Mouse (Mus musculus): Measurements from ENCODE around the gene Peli3. TPM values are rescaled to one million over a fixed set of nuclear protein-coding genes. Genes with fewer than 3 reads are reported as not detected.
"Not testable (repeated sequence)": the region's sequence is repeated elsewhere in the genome, so short reads cannot be mapped to it uniquely, and the experiment has no call there.

The Peli3 gene
- polyA plus RNA-seq, 1 experiment from 2014 or later = 1.8 TPM

- Histone ChIP-seq H3K27ac (ENCODE audit: low read length) (peak within 1 kb of the TSS; percentile 68), H3K4me2 (ENCODE audit: low read depth, low read length) (peak within 1 kb of the TSS; percentile 75), H3K9me3 (replicated peaks; ENCODE audit: control insufficient read depth, low read length) (no peaks in the 10 kb centered on the region), H3K27me3 (ENCODE audit: control insufficient read depth, insufficient read depth, low read length) (no peaks in the 10 kb centered on the region), H3K36me3 (ENCODE audit: control insufficient read depth, insufficient read depth, low read length) (peaks cover 15% of the 10 kb centered on the region; the same call in 1 of the 2 replicates), H3K4me3 (replicated peaks; ENCODE audit: low read length) (peak within 1 kb of the TSS; percentile 68), H3K4me1 (ENCODE audit: control insufficient read depth, insufficient read depth, low read length) (peaks cover 4% of the 10 kb centered on the region), H3K9ac (ENCODE audit: low read length) (peak within 1 kb of the TSS; percentile 82)
- WGBS = under 1% methylated on average over 34 of the region's 34 CpGs
- ATAC-seq (ENCODE audit: insufficient read depth, low FRiP score) = peak; percentile 96
Observed at GRCm38 (mm10) chr19:4961928-4962601, 19.1 kb upstream of the Peli3 start, which contains the start of gene Mrpl11. Mrpl11 (plus strand) TSS chr19:4962147.

- H3K9me3 ChIP-seq (replicated peaks; ENCODE audit: control insufficient read depth, low read length); H3K36me3 ChIP-seq (ENCODE audit: control insufficient read depth, insufficient read depth, low read length); H3K4me2 ChIP-seq (ENCODE audit: low read depth, low read length); H3K27ac ChIP-seq (ENCODE audit: low read length); H3K27me3 ChIP-seq (ENCODE audit: control insufficient read depth, insufficient read depth, low read length); H3K9ac ChIP-seq (ENCODE audit: low read length); ATAC-seq (ENCODE audit: insufficient read depth, low FRiP score); H3K4me1 ChIP-seq (ENCODE audit: control insufficient read depth, insufficient read depth, low read length); H3K4me3 ChIP-seq (replicated peaks; ENCODE audit: low read length): not testable (repeated sequence)
- WGBS = 77% methylated on average over 9 of the region's 9 CpGs
Observed at GRCm38 (mm10) chr19:4948641-4949040, 5.7 kb upstream of the Peli3 start.

- no peak for ATAC-seq (ENCODE audit: insufficient read depth, low FRiP score)
- H3K9ac ChIP-seq (ENCODE audit: low read length) = no peak overlapping the region
- 0 out of 2 replicates have a peak, but pooled peaks cover 2% of the 10 kb centered on the region for H3K4me1 ChIP-seq (ENCODE audit: control insufficient read depth, insufficient read depth, low read length)
- H3K36me3 ChIP-seq (ENCODE audit: control insufficient read depth, insufficient read depth, low read length) = no peaks in the 10 kb centered on the region
- WGBS = 49% methylated on average over 6 of the region's 6 CpGs
- no peaks in the 10 kb centered on the region for H3K27me3 ChIP-seq (ENCODE audit: control insufficient read depth, insufficient read depth, low read length)
- H3K27ac ChIP-seq (ENCODE audit: low read length) = no peak overlapping the region
- no peak overlapping the region for H3K4me3 ChIP-seq (replicated peaks; ENCODE audit: low read length)
- H3K9me3 ChIP-seq (replicated peaks; ENCODE audit: control insufficient read depth, low read length) = no peaks in the 10 kb centered on the region
- no peak overlapping the region for H3K4me2 ChIP-seq (ENCODE audit: low read depth, low read length)
Observed at GRCm38 (mm10) chr19:4945540-4945939, 2.6 kb upstream of the Peli3 start.

- Histone ChIP-seq H3K4me2 (ENCODE audit: low read depth, low read length) (peak overlapping the region; percentile 97), H3K4me1 (ENCODE audit: control insufficient read depth, insufficient read depth, low read length) (0 out of 2 replicates have a peak, but pooled peaks cover 2% of the 10 kb centered on the region), H3K9me3 (replicated peaks; ENCODE audit: control insufficient read depth, low read length) (no peaks in the 10 kb centered on the region), H3K9ac (ENCODE audit: low read length) (peak overlapping the region; percentile 81), H3K36me3 (ENCODE audit: control insufficient read depth, insufficient read depth, low read length) (no peaks in the 10 kb centered on the region), H3K27me3 (ENCODE audit: control insufficient read depth, insufficient read depth, low read length) (no peaks in the 10 kb centered on the region), H3K4me3 (replicated peaks; ENCODE audit: low read length) (peak overlapping the region; percentile 72), H3K27ac (ENCODE audit: low read length) (no peak overlapping the region)
- 6% methylated on average over 13 of the region's 13 CpGs for WGBS
- ATAC-seq (ENCODE audit: insufficient read depth, low FRiP score) = peak; percentile 69
Observed at GRCm38 (mm10) chr19:4943253-4943588, 294 bp upstream of the Peli3 start.

GRCm38 (mm10) chr19:4937444-4938310 is 5.2 kb downstream of the Peli3 start:
- Histone ChIP-seq H3K9ac (ENCODE audit: low read length) (no peak overlapping the region), H3K4me1 (ENCODE audit: control insufficient read depth, insufficient read depth, low read length) (0 out of 2 replicates have a peak, but pooled peaks cover 2% of the 10 kb centered on the region), H3K9me3 (replicated peaks; ENCODE audit: control insufficient read depth, low read length) (no peaks in the 10 kb centered on the region), H3K27ac (ENCODE audit: low read length) (no peak overlapping the region), H3K27me3 (ENCODE audit: control insufficient read depth, insufficient read depth, low read length) (no peaks in the 10 kb centered on the region), H3K4me3 (replicated peaks; ENCODE audit: low read length) (no peak overlapping the region), H3K36me3 (ENCODE audit: control insufficient read depth, insufficient read depth, low read length) (no peaks in the 10 kb centered on the region), H3K4me2 (ENCODE audit: low read depth, low read length) (no peak overlapping the region)
- no peak for ATAC-seq (ENCODE audit: insufficient read depth, low FRiP score)
- 87% methylated on average over 17 of the region's 17 CpGs for WGBS

GRCm38 (mm10) chr19:4936896-4937295 is 6.0 kb downstream of the Peli3 start:
- H3K36me3 ChIP-seq (ENCODE audit: control insufficient read depth, insufficient read depth, low read length) = no peaks in the 10 kb centered on the region
- no peak overlapping the region for H3K4me2 ChIP-seq (ENCODE audit: low read depth, low read length)
- no peak for ATAC-seq (ENCODE audit: insufficient read depth, low FRiP score)
- H3K9ac ChIP-seq (ENCODE audit: low read length) = no peak overlapping the region
- no peaks in the 10 kb centered on the region for H3K4me1 ChIP-seq (ENCODE audit: control insufficient read depth, insufficient read depth, low read length)
- no peak overlapping the region for H3K4me3 ChIP-seq (replicated peaks; ENCODE audit: low read length)
- no peak overlapping the region for H3K27ac ChIP-seq (ENCODE audit: low read length)
- H3K27me3 ChIP-seq (ENCODE audit: control insufficient read depth, insufficient read depth, low read length) = no peaks in the 10 kb centered on the region
- 78% methylated on average over 2 of the region's 2 CpGs for WGBS
- H3K9me3 ChIP-seq (replicated peaks; ENCODE audit: control insufficient read depth, low read length) = no peaks in the 10 kb centered on the region

GRCm38 (mm10) chr19:4928781-4929180 is 14.1 kb downstream of the Peli3 start:
- 64% methylated on average over 5 of the region's 5 CpGs for WGBS
- peak overlapping the region; percentile 81 for H3K27ac ChIP-seq (ENCODE audit: low read length)
- H3K4me3 ChIP-seq (replicated peaks; ENCODE audit: low read length) = peak overlapping the region; percentile 78
- no peaks in the 10 kb centered on the region for H3K9me3 ChIP-seq (replicated peaks; ENCODE audit: control insufficient read depth, low read length)
- peak overlapping the region; percentile 72 for H3K9ac ChIP-seq (ENCODE audit: low read length)
- no peaks in the 10 kb centered on the region; the same call in 1 of the 2 replicates for H3K36me3 ChIP-seq (ENCODE audit: control insufficient read depth, insufficient read depth, low read length)
- peaks cover 16% of the 10 kb centered on the region for H3K4me1 ChIP-seq (ENCODE audit: control insufficient read depth, insufficient read depth, low read length)
- peak overlapping the region; percentile 62 for H3K4me2 ChIP-seq (ENCODE audit: low read depth, low read length)
- no peaks in the 10 kb centered on the region for H3K27me3 ChIP-seq (ENCODE audit: control insufficient read depth, insufficient read depth, low read length)
- ATAC-seq (ENCODE audit: insufficient read depth, low FRiP score) = no peak

- Histone ChIP-seq H3K9me3 (replicated peaks; ENCODE audit: control insufficient read depth, low read length) (no peaks in the 10 kb centered on the region), H3K4me2 (ENCODE audit: low read depth, low read length) (peak within 1 kb of the TSS; percentile 81), H3K4me3 (replicated peaks; ENCODE audit: low read length) (peak within 1 kb of the TSS; percentile 78), H3K36me3 (ENCODE audit: control insufficient read depth, insufficient read depth, low read length) (peaks cover 3% of the 10 kb centered on the region; the same call in 1 of the 2 replicates), H3K9ac (ENCODE audit: low read length) (peak within 1 kb of the TSS; percentile 72), H3K4me1 (ENCODE audit: control insufficient read depth, insufficient read depth, low read length) (peaks cover 16% of the 10 kb centered on the region), H3K27ac (ENCODE audit: low read length) (peak within 1 kb of the TSS; percentile 81), H3K27me3 (ENCODE audit: control insufficient read depth, insufficient read depth, low read length) (no peaks in the 10 kb centered on the region)
- WGBS = under 1% methylated on average over 32 of the region's 32 CpGs
- peak; percentile 99 for ATAC-seq (ENCODE audit: insufficient read depth, low FRiP score)
Observed at GRCm38 (mm10) chr19:4927904-4928531, 14.9 kb downstream of the Peli3 start, which contains the start of gene Dpp3. Dpp3 (minus strand) TSS chr19:4928287.

Measured in stomach, embryonic 16.5 days (tissue).